Mouse (Mus musculus): Measurements from ENCODE around the gene Strn. TPM values are rescaled to one million over a fixed set of nuclear protein-coding genes. Genes with fewer than 3 reads are reported as not detected.
A peak's percentile ranks its signal among the peaks of the same experiment; 100 is the strongest.

Strn gene
- total RNA-seq (2018; cell fraction: chromatin; rRNA removed) = 10 to 100 TPM in 24 of 26 experiments, 1 to 10 TPM in 2; 8.6 to 73.5 (median 50.4) TPM
- 10 to 100 TPM; 25.1 to 44.5 (median 34.7) TPM for total RNA-seq (2018; cell fraction: cytosol; rRNA removed)
- total RNA-seq (2018; cell fraction: nucleus; rRNA removed) = 10 to 100 TPM; 14.2 to 61.4 (median 40.3) TPM
- 16.5 to 21.0 TPM (median 18.8 TPM) in 3 replicates for polyA plus RNA-seq (2018)

DNA sequence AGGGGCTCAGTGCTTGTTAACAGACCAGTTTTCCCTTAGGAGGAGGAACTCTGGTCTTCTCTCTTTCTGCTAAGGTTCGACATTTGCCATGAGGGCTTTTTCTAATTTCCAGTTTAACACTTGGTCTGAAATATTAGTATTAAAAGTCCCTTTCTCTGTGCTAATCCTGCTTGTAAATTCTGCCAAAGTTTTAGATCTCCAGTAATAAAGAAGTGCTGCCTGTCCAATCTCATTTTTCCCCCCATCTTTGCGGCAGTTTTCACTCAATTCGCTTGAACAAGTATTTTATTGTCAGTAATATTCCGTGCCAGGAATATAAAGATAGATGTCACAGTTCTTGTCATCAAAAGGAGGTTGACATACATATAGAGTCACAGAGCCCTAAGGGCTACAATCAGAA lies at the start of gene Strn:
Strn (minus strand) TSS at position 101 of the 400 bp plus-strand sequence.
- 44% methylated on average over 4 of the region's 4 CpGs for WGBS (ENCODE audit: missing documents)

DNA sequence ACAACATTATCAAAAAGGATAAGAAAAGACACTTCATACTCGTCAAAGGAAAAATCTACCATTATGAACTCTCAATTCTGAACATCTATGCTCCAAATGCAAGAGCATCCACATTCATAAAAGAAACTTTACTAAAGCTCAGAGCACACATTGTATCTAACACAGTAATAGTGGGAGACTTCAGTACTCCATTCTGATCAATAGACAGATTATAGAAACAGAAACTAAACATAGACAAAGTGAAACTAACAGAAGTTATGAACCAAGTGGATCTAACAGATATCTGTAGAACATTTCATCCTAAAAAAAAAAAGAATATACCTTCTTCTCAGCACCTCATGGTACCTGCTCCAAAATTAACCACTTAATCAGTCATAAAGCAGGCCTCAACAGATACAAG lies 41.8 kb upstream of the Strn start:
- no peaks in the 10 kb centered on the region for H3K79me2 ChIP-seq (ENCODE audit: inconsistent target)
- 100% methylated on average over 1 of the region's 1 CpGs for WGBS (ENCODE audit: missing documents)
- H3K36me3 ChIP-seq (ENCODE audit: inconsistent target) = peaks cover 16% of the 10 kb centered on the region; the same call in 1 of the 2 replicates
- H3K4me3 ChIP-seq (ENCODE audit: inconsistent target) = no peak overlapping the region
- no peak overlapping the region for H3K27ac ChIP-seq

More for the DNA sequence above, at the start of gene Strn:
- no peaks in the 10 kb centered on the region for H3K36me3 ChIP-seq (ENCODE audit: inconsistent target)
- H3K27ac ChIP-seq = peak within 1 kb of the TSS; percentile 81
- H3K4me3 ChIP-seq (ENCODE audit: inconsistent target) = peak within 1 kb of the TSS; percentile 70
- peaks cover 40% of the 10 kb centered on the region for H3K79me2 ChIP-seq (ENCODE audit: inconsistent target)

DNA sequence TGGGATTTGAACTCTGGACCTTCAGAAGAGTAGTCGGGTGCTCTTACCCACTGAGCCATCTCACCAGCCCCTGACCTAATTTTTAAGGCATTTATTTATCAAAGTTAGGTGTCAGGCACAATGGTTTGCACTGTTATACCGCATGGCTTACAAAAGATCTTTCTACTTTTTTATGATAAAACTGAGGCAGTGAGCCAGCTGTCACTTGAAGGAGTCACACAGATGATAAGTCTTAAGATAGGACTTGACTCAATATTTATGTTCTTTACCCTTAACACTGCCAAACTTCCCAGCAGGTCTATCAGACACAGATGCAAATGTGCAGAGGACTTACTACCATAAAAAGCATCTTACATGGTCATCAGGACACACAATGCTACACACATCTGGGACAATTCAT lies 35.3 kb upstream of the Strn start:
- Histone ChIP-seq H3K36me3 (ENCODE audit: inconsistent target) (peaks cover 30% of the 10 kb centered on the region), H3K79me2 (ENCODE audit: inconsistent target) (no peaks in the 10 kb centered on the region), H3K27ac (no peak overlapping the region), H3K4me3 (ENCODE audit: inconsistent target) (no peak overlapping the region)
- 96% methylated on average over 2 of the region's 2 CpGs for WGBS (ENCODE audit: missing documents)

DNA sequence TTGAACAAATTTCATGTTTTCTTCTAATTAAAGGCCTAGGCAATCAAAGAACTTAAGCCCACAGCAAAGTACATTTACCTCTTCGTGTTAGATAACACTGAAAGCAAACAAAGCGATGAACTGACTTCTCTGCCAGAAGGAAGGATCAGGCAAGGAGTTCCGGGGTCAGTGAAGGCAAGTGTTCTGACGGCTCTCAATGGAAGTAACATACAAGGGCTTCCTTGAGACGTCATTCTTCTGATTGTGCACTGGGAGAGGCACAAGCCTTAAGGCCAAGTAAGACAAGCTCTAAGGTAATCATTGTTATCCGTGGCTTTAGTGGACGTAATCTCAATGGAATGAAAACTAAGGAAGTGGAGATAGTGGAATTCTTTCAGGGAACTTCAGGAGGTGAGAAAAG lies 33.9 kb upstream of the Strn start:
- H3K79me2 ChIP-seq (ENCODE audit: inconsistent target) = no peaks in the 10 kb centered on the region
- H3K27ac ChIP-seq = no peak overlapping the region
- H3K4me3 ChIP-seq (ENCODE audit: inconsistent target) = no peak overlapping the region
- 93% methylated on average over 7 of the region's 7 CpGs for WGBS (ENCODE audit: missing documents)
- H3K36me3 ChIP-seq (ENCODE audit: inconsistent target) = peaks cover 41% of the 10 kb centered on the region

DNA sequence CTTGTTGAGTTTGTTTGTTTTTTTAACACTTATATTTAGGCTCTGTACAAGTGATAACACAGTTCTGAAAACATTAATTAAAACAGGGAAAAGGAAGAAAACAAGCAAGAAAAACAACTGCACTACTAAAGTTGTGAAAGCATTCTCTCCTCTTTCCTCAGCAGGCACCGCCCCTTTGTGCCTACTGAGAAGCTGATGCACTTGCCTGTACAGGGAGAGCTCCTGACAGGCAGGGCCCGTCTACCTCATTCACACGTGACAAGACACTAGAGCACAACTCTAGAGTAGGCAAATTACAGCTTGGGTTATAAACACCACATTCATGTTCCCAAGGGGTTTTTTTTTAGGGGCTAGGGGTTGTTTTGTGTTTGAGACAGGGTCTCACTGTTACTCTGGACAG lies 32.3 kb upstream of the Strn start:
- no peak overlapping the region for H3K27ac ChIP-seq
- peaks cover 54% of the 10 kb centered on the region for H3K36me3 ChIP-seq (ENCODE audit: inconsistent target)
- no peaks in the 10 kb centered on the region for H3K79me2 ChIP-seq (ENCODE audit: inconsistent target)
- WGBS (ENCODE audit: missing documents) = 89% methylated on average over 3 of the region's 3 CpGs
- H3K4me3 ChIP-seq (ENCODE audit: inconsistent target) = no peak overlapping the region

DNA sequence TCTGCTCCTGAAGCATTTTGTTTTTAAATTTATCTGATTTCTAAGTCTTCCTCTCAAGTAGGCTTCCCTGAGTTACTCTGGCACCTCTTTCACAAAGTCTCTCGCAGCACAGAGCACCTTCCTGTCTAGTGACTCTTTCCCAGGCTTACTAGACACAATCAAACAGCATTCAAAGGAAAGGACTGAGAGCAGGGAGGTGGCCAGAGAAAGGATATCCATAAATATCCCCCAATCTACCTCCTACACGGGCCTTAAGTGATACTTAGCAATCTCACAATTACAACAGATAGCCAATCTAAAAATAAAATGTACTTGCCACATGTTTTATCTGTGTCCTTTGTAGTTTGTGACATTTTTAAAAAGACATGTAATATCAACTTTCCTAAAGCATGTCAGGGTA lies 31.9 kb upstream of the Strn start:
- H3K36me3 ChIP-seq (ENCODE audit: inconsistent target) = peaks cover 54% of the 10 kb centered on the region
- WGBS (ENCODE audit: missing documents) = 64% methylated on average over 2 of the region's 2 CpGs
- no peak overlapping the region for H3K27ac ChIP-seq
- H3K4me3 ChIP-seq (ENCODE audit: inconsistent target) = no peak overlapping the region
- H3K79me2 ChIP-seq (ENCODE audit: inconsistent target) = no peaks in the 10 kb centered on the region

DNA sequence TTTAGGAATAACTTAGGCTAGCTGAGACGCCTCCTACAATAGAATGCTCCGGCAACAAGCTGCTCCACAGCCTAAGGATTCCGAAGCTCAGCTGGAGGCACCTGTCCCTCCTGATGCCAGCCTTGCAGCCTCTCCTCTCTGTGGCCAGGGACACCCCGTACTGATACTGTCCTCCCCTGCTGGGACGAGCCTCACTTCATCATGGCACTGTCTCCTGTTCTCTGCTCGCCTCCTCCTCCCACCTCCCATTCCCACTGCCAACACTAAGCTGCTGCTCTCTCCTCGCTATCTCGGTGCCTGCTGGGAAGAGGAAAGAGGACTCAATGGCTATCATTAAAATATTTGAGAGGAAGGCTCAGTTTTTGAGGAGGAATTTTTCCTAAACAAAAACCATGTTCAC lies 30.6 kb upstream of the Strn start:
- WGBS (ENCODE audit: missing documents) = 96% methylated on average over 8 of the region's 8 CpGs
- peaks cover 47% of the 10 kb centered on the region for H3K36me3 ChIP-seq (ENCODE audit: inconsistent target)

DNA sequence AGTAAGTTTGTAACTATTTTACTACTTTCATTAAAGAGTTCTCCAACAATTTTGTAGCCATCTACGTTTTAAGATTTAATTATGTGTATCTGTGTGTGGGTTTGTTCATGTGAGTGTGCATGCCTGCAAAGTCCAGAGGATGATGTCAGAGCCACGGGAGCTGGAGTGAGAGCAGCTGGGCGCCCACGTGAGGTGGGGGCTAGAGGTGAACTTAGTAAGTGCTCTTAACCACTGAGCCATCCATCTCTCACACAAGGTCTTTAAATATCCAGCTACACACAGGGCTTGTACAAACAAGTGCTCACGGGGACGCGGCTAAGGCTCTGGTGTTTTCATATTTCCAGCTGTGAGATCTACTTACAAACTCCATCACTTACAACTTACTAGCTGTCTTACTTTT lies 29.1 kb upstream of the Strn start:
- Histone ChIP-seq H3K36me3 (ENCODE audit: inconsistent target) (peaks cover 41% of the 10 kb centered on the region), H3K27ac (no peak overlapping the region), H3K79me2 (ENCODE audit: inconsistent target) (no peaks in the 10 kb centered on the region), H3K4me3 (ENCODE audit: inconsistent target) (no peak overlapping the region)
- 92% methylated on average over 7 of the region's 7 CpGs for WGBS (ENCODE audit: missing documents)

More for the DNA sequence above, 30.6 kb upstream of the Strn start:
- Histone ChIP-seq H3K4me3 (ENCODE audit: inconsistent target) (no peak overlapping the region), H3K79me2 (ENCODE audit: inconsistent target) (no peaks in the 10 kb centered on the region), H3K27ac (no peak overlapping the region)

DNA sequence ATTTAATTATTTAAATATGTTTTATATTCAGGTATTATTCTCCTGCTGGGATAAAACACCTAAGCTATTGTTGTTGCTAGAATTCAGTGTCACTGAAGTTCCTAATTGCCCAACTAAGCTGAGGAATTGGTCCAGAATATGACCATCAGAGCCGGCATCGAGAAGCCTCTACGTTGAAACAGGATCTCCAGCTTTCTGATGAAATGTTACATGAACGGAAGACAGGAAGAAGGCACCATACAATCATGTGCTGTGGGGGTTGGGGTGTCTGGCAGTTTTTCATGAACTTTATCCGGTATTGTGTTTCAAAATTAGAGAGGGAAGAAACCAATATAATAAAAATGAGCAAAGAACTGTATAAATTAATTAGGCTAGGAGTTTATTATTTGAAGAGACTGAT lies 26.3 kb upstream of the Strn start:
- Histone ChIP-seq H3K27ac (no peak overlapping the region), H3K4me3 (ENCODE audit: inconsistent target) (no peak overlapping the region), H3K79me2 (ENCODE audit: inconsistent target) (no peaks in the 10 kb centered on the region), H3K36me3 (ENCODE audit: inconsistent target) (peaks cover 45% of the 10 kb centered on the region)
- 83% methylated on average over 5 of the region's 5 CpGs for WGBS (ENCODE audit: missing documents)

DNA sequence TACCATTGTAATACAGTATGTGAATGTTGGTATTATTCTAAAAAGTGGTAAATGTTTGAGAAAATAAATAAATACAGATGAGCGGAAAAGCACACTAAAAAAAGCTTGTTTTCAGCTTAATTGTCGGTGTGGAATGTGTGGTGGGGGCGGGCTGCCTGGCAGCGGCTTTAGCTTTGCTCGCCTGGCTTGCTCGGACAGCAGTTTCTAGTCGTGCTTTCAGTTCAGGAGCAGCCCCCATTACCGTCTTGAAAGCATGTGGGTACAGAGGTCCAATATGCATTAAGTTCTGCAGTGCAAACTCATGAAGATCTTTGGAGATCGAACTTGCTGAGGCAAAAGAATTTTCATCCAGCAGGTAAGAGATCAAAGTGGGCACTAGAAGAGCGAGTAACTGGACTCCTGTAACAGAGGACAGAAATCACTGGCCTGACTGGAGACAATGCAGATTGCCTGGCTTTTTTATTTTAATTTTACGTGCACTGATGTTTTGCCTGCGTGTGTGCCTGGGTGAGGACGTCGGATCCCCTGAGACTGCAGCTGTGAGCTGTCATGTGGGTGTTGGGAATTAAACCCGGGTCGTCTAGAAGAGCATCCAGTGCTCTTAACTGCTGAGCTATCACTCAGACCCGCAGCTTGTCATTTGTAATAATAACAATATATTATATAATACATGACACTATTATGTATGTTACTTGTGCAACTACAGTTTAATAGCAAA lies 16.1 kb upstream of the Strn start:
- 95% methylated on average over 17 of the region's 17 CpGs for WGBS (ENCODE audit: missing documents)
- peaks cover 35% of the 10 kb centered on the region for H3K36me3 ChIP-seq (ENCODE audit: inconsistent target)
- H3K4me3 ChIP-seq (ENCODE audit: inconsistent target) = no peak overlapping the region
- no peak overlapping the region for H3K27ac ChIP-seq
- H3K79me2 ChIP-seq (ENCODE audit: inconsistent target) = no peaks in the 10 kb centered on the region

DNA sequence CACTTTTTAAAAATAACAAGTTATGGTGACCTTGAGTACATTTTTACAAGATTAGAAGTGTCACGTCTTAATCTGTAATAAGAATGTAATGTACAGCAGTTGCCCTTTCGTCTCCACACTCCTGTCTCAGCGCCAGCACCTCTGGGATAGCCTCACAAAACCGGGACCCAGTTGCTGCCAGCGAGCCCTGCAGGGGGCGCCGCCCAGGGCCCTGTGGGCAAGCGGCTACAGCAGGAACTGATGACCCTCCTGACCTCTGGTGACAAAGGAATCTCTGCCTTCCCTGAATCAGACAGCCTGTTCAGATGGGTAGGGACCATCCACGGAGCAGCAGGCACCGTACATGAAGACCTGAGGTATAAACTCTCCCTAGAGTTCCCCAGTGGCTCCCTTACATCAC lies 15.1 kb upstream of the Strn start:
- H3K36me3 ChIP-seq (ENCODE audit: inconsistent target) = peaks cover 35% of the 10 kb centered on the region
- H3K27ac ChIP-seq = no peak overlapping the region
- H3K79me2 ChIP-seq (ENCODE audit: inconsistent target) = no peaks in the 10 kb centered on the region
- WGBS (ENCODE audit: missing documents) = 96% methylated on average over 10 of the region's 10 CpGs
- no peak overlapping the region for H3K4me3 ChIP-seq (ENCODE audit: inconsistent target)

DNA sequence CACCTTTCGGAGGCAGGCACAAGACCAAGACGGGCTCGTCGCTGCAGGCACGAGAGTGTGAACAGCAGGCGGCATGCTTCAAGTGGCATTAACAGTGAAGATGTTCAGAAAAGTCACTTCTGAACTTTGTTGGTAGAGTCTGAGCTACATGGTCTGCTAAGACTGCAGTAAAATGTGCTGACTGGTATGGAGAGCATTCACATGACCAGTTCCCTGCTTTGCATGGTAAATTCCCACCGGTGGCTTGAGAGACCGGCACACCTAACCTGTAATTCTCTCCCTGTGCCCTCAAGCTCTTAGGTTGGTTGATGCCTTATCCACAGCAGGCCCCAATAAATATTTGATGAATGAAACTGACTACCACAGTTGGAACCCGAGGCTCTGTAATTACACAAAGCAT lies 11.4 kb upstream of the Strn start:
- H3K79me2 ChIP-seq (ENCODE audit: inconsistent target) = no peaks in the 10 kb centered on the region
- WGBS (ENCODE audit: missing documents) = 100% methylated on average over 6 of the region's 9 CpGs
- no peak overlapping the region for H3K4me3 ChIP-seq (ENCODE audit: inconsistent target)
- H3K36me3 ChIP-seq (ENCODE audit: inconsistent target) = peaks cover 6% of the 10 kb centered on the region
- H3K27ac ChIP-seq = no peak overlapping the region

DNA sequence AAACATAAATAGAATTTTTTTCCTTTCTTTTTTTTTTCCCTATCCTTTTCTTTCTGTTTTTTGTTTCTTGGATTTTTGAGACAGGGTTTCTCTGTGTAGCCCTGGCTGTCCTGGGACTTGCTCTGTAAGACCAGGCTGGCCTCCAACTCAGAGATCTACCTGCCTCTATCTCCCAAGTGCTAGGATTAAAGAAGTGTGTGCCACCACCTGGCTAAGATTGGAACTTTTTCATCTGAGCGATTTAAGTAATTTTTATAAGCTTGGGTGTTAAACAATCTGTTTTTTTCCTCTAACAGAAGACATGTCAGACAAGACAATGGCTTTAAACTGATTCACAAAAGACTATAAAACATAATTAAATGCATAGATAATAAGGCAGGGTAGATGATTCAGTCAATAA lies 1.4 kb upstream of the Strn start:
- Histone ChIP-seq H3K36me3 (ENCODE audit: inconsistent target) (no peaks in the 10 kb centered on the region), H3K4me3 (ENCODE audit: inconsistent target) (no peak overlapping the region), H3K27ac (no peak overlapping the region), H3K79me2 (ENCODE audit: inconsistent target) (peaks cover 27% of the 10 kb centered on the region)
- 50% methylated on average over 1 of the region's 1 CpGs for WGBS (ENCODE audit: missing documents)

DNA sequence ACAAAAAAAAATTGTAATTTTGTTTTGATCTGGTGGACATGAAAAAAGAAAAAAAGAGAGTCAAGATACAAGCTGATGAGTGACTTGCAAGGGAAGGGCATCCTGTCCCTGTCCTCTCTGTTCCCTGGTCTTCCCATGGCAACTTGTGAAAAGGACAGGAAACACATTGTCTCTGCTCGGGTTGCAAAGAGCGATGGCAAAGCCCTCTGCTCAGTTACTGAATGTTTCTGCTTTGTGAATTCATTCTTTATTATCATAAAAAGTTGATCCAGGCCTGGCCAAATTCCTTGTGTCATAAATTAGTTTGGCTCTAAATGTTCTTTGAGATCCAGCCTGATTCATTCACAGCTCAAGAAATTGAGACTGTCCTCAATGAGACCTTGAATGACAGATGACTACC lies 775 bp upstream of the Strn start:
- WGBS (ENCODE audit: missing documents) = 90% methylated on average over 2 of the region's 2 CpGs
- H3K27ac ChIP-seq = no peak overlapping the region
- no peak overlapping the region for H3K4me3 ChIP-seq (ENCODE audit: inconsistent target)
- H3K79me2 ChIP-seq (ENCODE audit: inconsistent target) = peaks cover 33% of the 10 kb centered on the region
- no peaks in the 10 kb centered on the region for H3K36me3 ChIP-seq (ENCODE audit: inconsistent target)

DNA sequence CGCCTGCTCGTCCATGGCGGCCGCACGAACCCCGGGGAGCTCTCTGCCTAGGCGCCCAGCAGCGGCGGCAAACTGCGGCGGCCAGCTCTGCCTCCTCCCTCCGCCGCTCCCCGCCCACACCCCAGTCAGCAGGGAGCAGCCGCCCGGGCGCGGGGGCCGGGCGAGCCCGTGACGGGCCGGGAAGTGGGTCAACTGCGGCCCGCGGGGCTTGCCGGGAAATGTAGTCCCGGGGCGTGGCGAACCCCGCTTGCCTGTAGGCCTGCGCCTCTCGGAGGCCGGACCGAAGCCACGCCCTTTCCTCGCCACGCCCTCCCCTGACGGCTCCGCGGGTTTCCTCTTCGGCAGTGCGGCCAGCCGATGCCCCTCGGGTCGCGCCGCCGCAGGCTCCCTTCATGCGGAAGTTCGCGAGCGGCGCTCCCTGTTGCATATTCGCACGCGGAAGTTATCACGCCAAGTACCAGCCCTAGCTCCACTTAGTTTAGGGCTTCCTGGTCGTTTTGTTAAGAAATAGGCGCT lies 465 bp downstream of the Strn start:
- peak overlapping the region; percentile 81 for H3K27ac ChIP-seq
- H3K4me3 ChIP-seq (ENCODE audit: inconsistent target) = peak overlapping the region; percentile 48
- no peaks in the 10 kb centered on the region for H3K36me3 ChIP-seq (ENCODE audit: inconsistent target)
- peaks cover 46% of the 10 kb centered on the region for H3K79me2 ChIP-seq (ENCODE audit: inconsistent target)
- WGBS (ENCODE audit: missing documents) = under 1% methylated on average over 56 of the region's 60 CpGs
